14 mouse cellular contexts compared by ENCODE assay signal in genomic region chr15:81562491-81563488, GRCm38 (mm10). TPM values are rescaled to one million over a fixed set of nuclear protein-coding genes. Genes with fewer than 3 reads are reported as not detected.
A peak's percentile ranks its signal among the peaks of the same experiment; 100 is the strongest.
DNase-seq lines count a peak whose midpoint lies in the region; TF ChIP-seq lines count a peak whose summit lies in the region.
"Had no signal": no experiment of that assay in that cellular context is flagged by ENCODE, and none has a peak within 500 bp of the region (broad histone marks: within the 10 kb centered on the region; RNA-seq: fewer than 3 reads in every experiment).

No protein-coding gene starts in this region.

- no peak overlapping the region for H3K4me3 ChIP-seq in embryonic facial prominence, embryonic 10.5 days
- H3K4me3 ChIP-seq in gastrocnemius, adult 2 months, result no peak overlapping the region
- H3K4me3 ChIP-seq: embryonic facial prominence, embryonic 12.5 days; heart, embryonic 10.5 days; hindbrain, embryonic 13.5 days had no signal

- peak; percentile 12 for DNase-seq in lung, postnatal 25 days (ENCODE audit: low spot score)
- DNase-seq in lung, postnatal 4 days, result no peak
- no peak for DNase-seq in embryonic facial prominence, embryonic 10.5 days (ENCODE audit: low spot score)
- DNase-seq in kidney, postnatal 10 days, result peak; percentile 43
- peak; percentile 26 for DNase-seq in retina, postnatal 1 day
- no peak for DNase-seq in right cerebral cortex, postnatal 10 days (ENCODE audit: low spot score in 2 of 2)
- DNase-seq in gastrocnemius, adult 2 months, result no peak
- DNase-seq: adrenal gland, adult 8-10 months; cerebellum, adult 8-10 months; thymus, adult 18-20 months had no signal

- no peaks in the 10 kb centered on the region for H3K36me3 ChIP-seq in embryonic facial prominence, embryonic 10.5 days (replicated peaks)
- H3K36me3 ChIP-seq: embryonic facial prominence, embryonic 12.5 days; G1E; heart, embryonic 10.5 days; hindbrain, embryonic 13.5 days had no signal

- H3K4me1 ChIP-seq in embryonic facial prominence, embryonic 10.5 days, result 0 out of 2 replicates have a peak, but pooled peaks cover 4% of the 10 kb centered on the region
- H3K4me1 ChIP-seq: embryonic facial prominence, embryonic 12.5 days; heart, embryonic 10.5 days; hindbrain, embryonic 13.5 days had no signal

- no peak for TF ChIP-seq CTCF in gastrocnemius, adult 2 months (IDR thresholded peaks at IDR 0.05)

- H3K27ac ChIP-seq in embryonic facial prominence, embryonic 10.5 days (replicated peaks), result 0 out of 2 replicates have a peak overlapping the region, but pooled peaks have one; percentile 48
- no peak overlapping the region for H3K27ac ChIP-seq in gastrocnemius, adult 2 months
- H3K27ac ChIP-seq: embryonic facial prominence, embryonic 12.5 days; heart, embryonic 10.5 days; hindbrain, embryonic 13.5 days had no signal

- H3K27me3 ChIP-seq in embryonic facial prominence, embryonic 10.5 days (replicated peaks; ENCODE audit: low read depth, poor library complexity, severe bottlenecking), result no peaks in the 10 kb centered on the region
- H3K27me3 ChIP-seq: embryonic facial prominence, embryonic 12.5 days; hindbrain, embryonic 13.5 days had no signal

- intact Hi-C loops in gastrocnemius, adult 2 months (cut with DNase I), result no loop called here

- 64% methylated on average over 9 of the region's 9 CpGs for WGBS in embryonic facial prominence, embryonic 10.5 days

- no peaks in the 10 kb centered on the region for H3K9me3 ChIP-seq in embryonic facial prominence, embryonic 10.5 days
- H3K9me3 ChIP-seq: G1E; heart, embryonic 10.5 days; hindbrain, embryonic 13.5 days had no signal

RNA-seq across cellular contexts. Expression of gene Ep300, which starts 22.4 kb away (rescaled TPM):
- 20.5 and 20.6 TPM in 2 replicates for polyA plus RNA-seq in embryonic facial prominence, embryonic 10.5 days (2016; fragmentation: Nextera tagmentation; extraction: Ambion mirVana)
- 10 to 100 TPM; 37.8 to 39.5 TPM for total RNA-seq in gastrocnemius, adult 2 months (2021)

Comparison
In these comparisons a context has a peak if more than half of its experiments do, and no peak if none do; other contexts are left out.
1. DNase-seq: peak in lung, postnatal 25 days (single experiment), kidney, postnatal 10 days (single experiment) and retina, postnatal 1 day (single experiment); none in lung, postnatal 4 days (0 of 2), embryonic facial prominence, embryonic 10.5 days (single experiment), right cerebral cortex, postnatal 10 days (0 of 2) and gastrocnemius, adult 2 months (single experiment).